Mouse (Mus musculus): Measurements from ENCODE around the gene Tgfbr2. TPM values are rescaled to one million over a fixed set of nuclear protein-coding genes. Genes with fewer than 3 reads are reported as not detected.
"Not testable (repeated sequence)": the region's sequence is repeated elsewhere in the genome, so short reads cannot be mapped to it uniquely, and the experiment has no call there.

Gene Tgfbr2
- polyA plus RNA-seq, 1 experiment from 2014 or later = 19.0 TPM

DNA sequence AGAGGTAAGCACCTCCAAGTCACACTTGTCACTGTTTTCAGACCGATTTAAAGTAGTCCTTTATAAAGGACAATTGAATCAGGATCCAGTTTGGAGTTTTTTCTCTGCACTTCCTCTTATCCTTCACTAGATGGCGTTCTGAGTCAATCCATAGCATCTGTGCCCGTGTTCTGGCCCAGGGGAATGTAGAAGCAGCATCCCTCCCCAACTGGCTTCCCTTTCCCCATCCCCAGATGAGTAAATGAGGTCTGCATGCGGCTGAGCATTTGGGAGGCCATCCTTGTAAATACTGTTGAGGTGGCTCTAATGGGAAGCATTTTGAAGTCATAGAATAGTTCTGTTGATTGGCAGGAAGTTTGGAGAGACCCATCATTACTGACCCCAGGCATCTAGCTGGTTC is 114.5 kb downstream of the Tgfbr2 start:
- Histone ChIP-seq H3K9ac (no peak overlapping the region), H3K27me3 (replicated peaks) (no peaks in the 10 kb centered on the region), H3K4me2 (no peak overlapping the region), H3K9me3 (peaks cover 6% of the 10 kb centered on the region; the same call in 1 of the 2 replicates), H3K4me3 (no peak overlapping the region), H3K4me1 (peaks cover 4% of the 10 kb centered on the region; the same call in 1 of the 2 replicates), H3K36me3 (no peaks in the 10 kb centered on the region), H3K27ac (replicated peaks) (no peak overlapping the region)
- ATAC-seq (ENCODE audit: extremely low read depth, insufficient number of reproducible peaks, low FRiP score, low TSS enrichment) = no peak
- WGBS = 12% methylated on average over 4 of the region's 4 CpGs

DNA sequence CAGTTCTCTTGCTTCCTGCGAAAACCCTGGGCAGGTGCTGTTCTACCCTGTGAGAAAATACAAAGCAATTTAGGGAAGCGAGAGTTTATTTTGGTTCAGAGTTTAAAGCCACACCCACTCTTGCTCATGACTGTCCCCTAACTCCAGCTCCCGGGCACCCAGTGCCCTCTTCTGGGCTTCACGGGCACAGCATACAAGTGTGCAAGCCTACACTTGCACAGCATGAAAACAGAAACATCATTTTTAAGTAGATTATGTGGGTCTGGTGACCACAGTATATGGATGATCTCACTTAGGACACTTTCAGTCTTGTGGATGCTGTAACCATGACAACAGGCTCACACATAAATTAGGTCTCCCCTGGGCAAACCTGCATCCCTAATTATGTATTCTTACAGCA is 116.0 kb downstream of the Tgfbr2 start:
- Histone ChIP-seq H3K9ac (no peak overlapping the region), H3K27me3 (replicated peaks) (no peaks in the 10 kb centered on the region), H3K9me3 (peaks cover 6% of the 10 kb centered on the region; the same call in 1 of the 2 replicates), H3K27ac (replicated peaks) (no peak overlapping the region), H3K4me1 (peaks cover 4% of the 10 kb centered on the region; the same call in 1 of the 2 replicates), H3K36me3 (no peaks in the 10 kb centered on the region), H3K4me3 (no peak overlapping the region), H3K4me2 (no peak overlapping the region)
- WGBS = 56% methylated on average over 4 of the region's 4 CpGs
- ATAC-seq (ENCODE audit: extremely low read depth, insufficient number of reproducible peaks, low FRiP score, low TSS enrichment) = no peak

DNA sequence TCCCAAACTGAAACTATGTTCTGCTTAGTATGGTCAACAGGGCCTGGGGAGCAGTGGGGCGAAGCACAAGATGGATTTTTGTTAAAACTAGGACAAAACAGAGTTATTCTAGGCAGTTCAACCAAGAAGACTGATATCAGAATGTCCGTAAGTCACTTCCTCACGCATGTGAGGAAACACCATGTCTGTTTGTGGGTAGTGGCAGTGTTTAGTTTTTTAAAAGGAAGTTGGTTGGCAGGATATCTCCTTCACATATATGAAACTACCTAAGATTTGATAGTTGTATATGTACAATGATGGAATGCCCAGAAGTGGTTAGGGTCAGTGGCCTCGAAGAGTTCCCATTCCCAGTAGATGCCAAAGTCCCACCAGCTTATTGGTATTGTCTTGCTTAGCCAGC is 116.7 kb downstream of the Tgfbr2 start:
- WGBS = 74% methylated on average over 4 of the region's 4 CpGs
- Histone ChIP-seq H3K9ac (no peak overlapping the region), H3K4me3 (no peak overlapping the region), H3K36me3 (no peaks in the 10 kb centered on the region), H3K4me1 (peaks cover 4% of the 10 kb centered on the region; the same call in 1 of the 2 replicates), H3K9me3 (peaks cover 6% of the 10 kb centered on the region; the same call in 1 of the 2 replicates), H3K27me3 (replicated peaks) (no peaks in the 10 kb centered on the region), H3K27ac (replicated peaks) (no peak overlapping the region), H3K4me2 (no peak overlapping the region)
- no peak for ATAC-seq (ENCODE audit: extremely low read depth, insufficient number of reproducible peaks, low FRiP score, low TSS enrichment)

DNA sequence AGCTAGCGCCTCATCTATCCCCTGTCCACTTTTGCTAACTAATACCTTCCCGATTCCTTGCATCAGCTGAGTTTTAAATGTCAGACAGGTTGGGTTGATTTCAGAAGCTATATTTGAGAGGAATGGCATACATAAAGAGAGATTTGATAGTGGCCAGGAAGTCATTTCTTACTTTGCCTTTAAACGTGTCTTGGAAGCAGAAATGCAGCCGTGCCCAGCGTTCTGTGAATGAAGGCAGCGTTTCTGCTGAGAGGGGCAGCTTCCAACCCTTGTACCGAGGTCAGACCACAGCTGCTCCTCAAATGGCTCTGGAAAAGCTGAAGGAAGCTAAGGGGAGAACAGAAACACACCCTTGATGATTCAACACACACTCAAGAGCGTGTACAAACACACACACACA is 121.2 kb downstream of the Tgfbr2 start:
- no peak overlapping the region for H3K4me2 ChIP-seq
- no peak overlapping the region for H3K9ac ChIP-seq
- no peak for ATAC-seq (ENCODE audit: extremely low read depth, insufficient number of reproducible peaks, low FRiP score, low TSS enrichment)
- no peaks in the 10 kb centered on the region for H3K27me3 ChIP-seq (replicated peaks)
- H3K4me3 ChIP-seq = no peak overlapping the region
- WGBS = 80% methylated on average over 8 of the region's 8 CpGs
- no peaks in the 10 kb centered on the region for H3K36me3 ChIP-seq
- H3K4me1 ChIP-seq = peaks cover 3% of the 10 kb centered on the region; the same call in 1 of the 2 replicates
- no peak overlapping the region for H3K27ac ChIP-seq (replicated peaks)
- H3K9me3 ChIP-seq = peaks cover 6% of the 10 kb centered on the region; the same call in 1 of the 2 replicates

DNA sequence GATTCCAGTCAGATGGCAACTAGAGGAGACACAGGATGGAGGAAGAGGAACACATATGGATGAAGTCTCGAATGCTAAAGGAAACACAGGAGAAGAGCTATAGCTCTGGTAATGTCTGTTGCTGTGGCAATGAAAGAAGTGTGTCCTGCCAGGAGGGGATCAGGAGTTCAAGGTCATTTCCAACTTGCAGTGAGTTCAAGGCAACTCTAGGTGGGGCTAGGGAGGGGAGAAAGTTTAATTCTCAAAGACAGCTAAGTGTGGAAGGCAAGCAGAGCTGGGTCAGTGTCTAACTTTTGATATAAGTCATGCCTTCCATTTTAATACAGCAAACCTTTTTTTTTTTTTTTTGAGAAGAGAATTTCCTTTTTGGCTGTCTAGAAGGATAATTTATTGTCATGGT is 125.2 kb downstream of the Tgfbr2 start:
- WGBS = 68% methylated on average over 1 of the region's 1 CpGs
- H3K4me1 ChIP-seq = no peaks in the 10 kb centered on the region

DNA sequence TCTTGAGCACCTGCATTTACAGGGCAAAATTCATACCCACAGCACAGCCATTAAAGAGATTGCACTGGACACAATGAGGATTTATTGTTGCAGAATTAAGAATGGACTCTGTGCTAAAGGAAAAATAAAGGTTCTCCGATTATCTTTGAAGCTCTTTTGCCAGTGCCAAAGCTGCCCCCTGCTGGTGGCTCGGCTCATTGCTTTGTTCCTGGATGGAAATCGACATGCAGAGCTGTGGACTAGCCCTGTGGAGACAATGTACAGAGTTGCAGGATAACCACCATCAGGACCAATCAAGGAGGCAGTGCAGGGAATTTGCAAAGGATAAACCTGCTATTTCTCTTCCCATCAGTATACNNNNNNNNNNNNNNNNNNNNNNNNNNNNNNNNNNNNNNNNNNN is 133.4 kb downstream of the Tgfbr2 start:
- no peak for ATAC-seq (ENCODE audit: extremely low read depth, insufficient number of reproducible peaks, low FRiP score, low TSS enrichment)
- H3K27ac ChIP-seq (replicated peaks) = no peak overlapping the region
- no peak overlapping the region for H3K9ac ChIP-seq
- H3K4me1 ChIP-seq = no peaks in the 10 kb centered on the region; the same call in 1 of the 2 replicates
- WGBS = 13% methylated on average over 3 of the region's 3 CpGs
- H3K27me3 ChIP-seq (replicated peaks) = no peaks in the 10 kb centered on the region
- H3K36me3 ChIP-seq = no peaks in the 10 kb centered on the region
- no peak overlapping the region for H3K4me3 ChIP-seq
- H3K4me2 ChIP-seq = no peak overlapping the region
- no peaks in the 10 kb centered on the region for H3K9me3 ChIP-seq

More for the DNA sequence above, 125.2 kb downstream of the Tgfbr2 start:
- Histone ChIP-seq H3K9me3 (no peaks in the 10 kb centered on the region), H3K27ac (replicated peaks) (no peak overlapping the region), H3K4me2 (no peak overlapping the region), H3K9ac (no peak overlapping the region), H3K36me3 (no peaks in the 10 kb centered on the region), H3K4me3 (no peak overlapping the region), H3K27me3 (replicated peaks) (no peaks in the 10 kb centered on the region)
- ATAC-seq (ENCODE audit: extremely low read depth, insufficient number of reproducible peaks, low FRiP score, low TSS enrichment) = no peak

DNA sequence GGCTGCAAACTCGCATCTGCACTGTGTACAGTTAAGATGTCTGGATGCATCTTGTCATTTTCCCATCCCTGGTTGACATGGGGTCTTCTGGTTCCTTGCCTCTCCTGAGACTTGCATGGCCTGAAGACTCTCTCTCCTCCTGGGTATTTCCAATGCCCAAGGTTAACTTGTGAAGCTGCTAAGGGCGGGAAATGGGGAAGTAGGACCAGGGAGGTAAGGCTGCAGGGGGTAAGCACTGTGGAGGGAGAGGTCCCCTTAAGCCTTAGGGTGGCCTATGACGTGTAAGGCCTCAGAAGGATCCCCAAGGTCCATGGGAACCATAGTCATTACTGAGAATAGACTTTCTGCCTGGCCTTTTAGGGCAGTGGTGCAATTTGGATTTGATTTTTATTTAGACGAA is 133.8 kb downstream of the Tgfbr2 start:
- no peak for ATAC-seq (ENCODE audit: extremely low read depth, insufficient number of reproducible peaks, low FRiP score, low TSS enrichment)
- Histone ChIP-seq H3K36me3 (no peaks in the 10 kb centered on the region), H3K4me3 (no peak overlapping the region), H3K27ac (replicated peaks) (no peak overlapping the region), H3K9me3 (no peaks in the 10 kb centered on the region), H3K4me2 (no peak overlapping the region), H3K27me3 (replicated peaks) (no peaks in the 10 kb centered on the region), H3K9ac (no peak overlapping the region), H3K4me1 (no peaks in the 10 kb centered on the region; the same call in 1 of the 2 replicates)
- WGBS = 71% methylated on average over 4 of the region's 4 CpGs

DNA sequence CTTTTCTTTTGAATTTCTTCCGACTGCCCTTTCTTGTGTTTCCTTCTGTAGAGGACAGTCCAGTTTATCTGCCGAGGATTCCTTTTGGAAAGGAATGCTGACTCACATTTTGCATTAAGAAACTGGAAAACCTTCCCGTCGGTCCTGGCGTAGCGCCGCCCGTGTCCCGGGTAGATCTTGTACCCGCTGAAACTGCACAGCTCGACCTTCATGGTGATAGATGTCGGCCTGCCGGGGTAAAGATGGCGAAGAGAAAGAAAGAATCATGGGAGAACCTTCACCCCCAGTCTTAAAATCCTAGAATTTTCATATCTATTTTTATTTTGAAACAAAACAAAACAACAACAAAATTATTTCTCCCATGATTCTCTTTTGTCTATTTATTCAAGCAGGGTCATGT is 134.3 kb downstream of the Tgfbr2 start:
- H3K4me1 ChIP-seq; H3K27ac ChIP-seq (replicated peaks); H3K36me3 ChIP-seq; H3K4me3 ChIP-seq; H3K9ac ChIP-seq; H3K27me3 ChIP-seq (replicated peaks); H3K4me2 ChIP-seq; H3K9me3 ChIP-seq; ATAC-seq (ENCODE audit: extremely low read depth, insufficient number of reproducible peaks, low FRiP score, low TSS enrichment): not testable (repeated sequence)
- WGBS = 86% methylated on average over 14 of the region's 14 CpGs

DNA sequence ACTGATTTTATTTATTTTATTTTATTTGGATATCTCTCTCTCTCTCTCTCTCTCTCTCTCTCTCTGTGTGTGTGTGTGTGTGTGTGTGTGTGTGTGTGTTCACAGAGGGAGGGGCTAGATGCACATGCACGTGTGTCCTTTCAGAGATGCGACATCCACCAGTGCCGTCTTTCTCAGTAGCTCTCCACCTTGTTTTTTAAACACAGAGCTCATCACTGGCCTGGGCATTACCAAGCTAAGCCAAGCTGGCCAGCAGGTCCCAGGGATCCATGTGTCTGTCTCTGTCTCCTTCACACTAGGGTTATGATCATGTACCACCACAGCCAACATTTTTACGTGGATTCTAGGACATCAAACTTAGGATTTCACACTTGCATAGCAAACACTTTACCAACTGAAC is 135.2 kb downstream of the Tgfbr2 start:
- H3K9ac ChIP-seq = no peak overlapping the region
- H3K4me3 ChIP-seq = no peak overlapping the region
- no peaks in the 10 kb centered on the region for H3K9me3 ChIP-seq
- 81% methylated on average over 4 of the region's 4 CpGs for WGBS
- H3K36me3 ChIP-seq = no peaks in the 10 kb centered on the region
- no peaks in the 10 kb centered on the region; the same call in 1 of the 2 replicates for H3K4me1 ChIP-seq
- H3K27me3 ChIP-seq (replicated peaks) = no peaks in the 10 kb centered on the region
- no peak overlapping the region for H3K4me2 ChIP-seq
- no peak for ATAC-seq (ENCODE audit: extremely low read depth, insufficient number of reproducible peaks, low FRiP score, low TSS enrichment)
- H3K27ac ChIP-seq (replicated peaks) = no peak overlapping the region

DNA sequence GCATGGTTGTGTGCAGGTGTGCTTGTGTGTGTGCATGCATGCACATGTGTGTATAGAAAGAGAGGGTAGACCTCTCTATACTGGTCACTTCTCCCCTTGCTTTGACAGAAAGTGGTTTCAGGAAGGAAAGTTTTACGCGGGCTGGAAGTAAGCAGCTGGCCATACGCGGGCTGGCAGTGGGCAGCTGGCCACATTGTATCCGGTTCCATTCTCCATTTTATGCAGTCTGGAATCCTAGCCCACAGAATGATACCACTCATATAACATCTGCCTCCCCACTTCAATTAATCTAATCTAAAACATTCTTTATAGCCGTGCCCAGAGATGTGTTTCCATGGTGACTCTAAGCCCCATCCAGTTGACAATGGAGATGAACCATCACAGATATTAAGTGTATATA is 136.9 kb downstream of the Tgfbr2 start:
- Histone ChIP-seq H3K36me3 (no peaks in the 10 kb centered on the region), H3K9ac (no peak overlapping the region), H3K27ac (replicated peaks) (no peak overlapping the region), H3K4me2 (no peak overlapping the region), H3K4me3 (no peak overlapping the region), H3K27me3 (replicated peaks) (no peaks in the 10 kb centered on the region), H3K4me1 (peaks cover 1% of the 10 kb centered on the region), H3K9me3 (no peaks in the 10 kb centered on the region)
- WGBS = 75% methylated on average over 6 of the region's 6 CpGs
- no peak for ATAC-seq (ENCODE audit: extremely low read depth, insufficient number of reproducible peaks, low FRiP score, low TSS enrichment)

Measured in heart, embryonic 13.5 days (tissue).